In the genomic region with DNA sequence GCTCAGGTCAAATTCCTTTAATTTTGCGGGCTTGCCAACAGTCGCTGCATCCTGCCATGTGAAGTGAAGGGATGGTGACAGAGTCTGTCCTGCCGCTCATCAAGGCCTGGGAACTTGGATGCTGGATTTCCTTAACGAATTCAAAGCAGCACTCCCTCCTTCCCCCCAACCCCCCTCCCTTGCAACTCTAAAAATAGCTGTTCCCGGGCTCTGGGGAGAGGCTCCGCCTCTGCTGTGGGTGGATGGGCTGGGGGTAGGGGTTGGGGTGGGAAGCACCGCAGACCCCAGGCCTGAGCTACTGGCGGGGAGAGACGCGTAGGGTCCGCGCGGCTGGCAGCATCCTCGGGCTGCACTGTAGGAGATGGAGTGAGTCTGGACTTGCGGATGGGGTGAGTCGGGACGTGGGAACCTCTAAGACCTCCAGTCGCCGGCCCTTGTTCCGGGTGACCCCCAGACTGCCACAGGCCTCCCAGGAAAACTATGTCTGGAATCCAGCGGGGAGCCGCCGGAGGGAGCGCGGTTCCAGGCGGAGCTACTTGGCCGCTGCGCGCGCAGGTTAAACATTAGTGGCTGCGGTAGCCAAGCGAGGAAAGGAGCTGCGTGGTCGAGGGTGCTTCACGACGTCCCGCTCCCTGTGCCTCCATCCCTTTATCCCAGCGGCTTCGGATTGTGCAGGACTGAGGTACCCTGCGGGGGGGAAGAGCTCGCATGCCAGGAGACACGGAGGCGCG, we compare ENCODE assay signal across 8 mouse cellular contexts. TPM values are rescaled to one million over a fixed set of nuclear protein-coding genes. Genes with fewer than 3 reads are reported as not detected.
A peak's percentile ranks its signal among the peaks of the same experiment; 100 is the strongest.
DNase-seq lines count a peak whose midpoint lies in the region; ATAC-seq and TF ChIP-seq lines count a peak whose summit lies in the region.

Dzip1l (plus strand) TSS at position 216 of the 731 bp plus-strand sequence.

- H3K4me3 ChIP-seq in spleen, adult 2 months (ENCODE audit: extremely low read depth, insufficient read depth, insufficient read length) = peak within 1 kb of the TSS; percentile 32
- peak within 1 kb of the TSS; percentile 63 for H3K4me3 ChIP-seq in embryonic facial prominence, embryonic 15.5 days (replicated peaks)
- H3K4me3 ChIP-seq in kidney, embryonic 14.5 days (ENCODE audit: low read length) = peak within 1 kb of the TSS; percentile 49
- peak within 1 kb of the TSS; percentile 65 for H3K4me3 ChIP-seq in limb, embryonic 15.5 days

- no peak for DNase-seq in spleen, adult 2 months (ENCODE audit: low read depth in 1 of 2, low spot score in 2 of 2)
- DNase-seq in spleen, postnatal 36 days (ENCODE audit: low spot score in 2 of 2) = no peak
- peak; percentile 50 to 53 for DNase-seq in heart, adult 9 months (ENCODE audit: low spot score in 2 of 2)
- DNase-seq in neural tube, embryonic 10.5 days (ENCODE audit: extremely low spot score, low spot score) = peak; percentile 85
- DNase-seq in urinary bladder, adult 18-20 months (ENCODE audit: low spot score in 2 of 2) = peak; percentile 47 to 69

- no peaks in the 10 kb centered on the region for H3K36me3 ChIP-seq in spleen, adult 2 months (ENCODE audit: control insufficient read depth, insufficient read depth, low read length)
- H3K36me3 ChIP-seq in embryonic facial prominence, embryonic 15.5 days = peaks cover 13% of the 10 kb centered on the region; the same call in 1 of the 2 replicates
- peaks cover 7% of the 10 kb centered on the region for H3K36me3 ChIP-seq in kidney, embryonic 14.5 days (ENCODE audit: control insufficient read depth, insufficient read depth, low read length)
- peaks cover 6% of the 10 kb centered on the region; the same call in 1 of the 2 replicates for H3K36me3 ChIP-seq in limb, embryonic 15.5 days

- peak; percentile 82 for ATAC-seq in embryonic facial prominence, embryonic 15.5 days (ENCODE audit: insufficient number of reproducible peaks, low FRiP score, low TSS enrichment, low read depth)
- ATAC-seq in kidney, embryonic 14.5 days (ENCODE audit: low FRiP score, low TSS enrichment) = peak; percentile 93
- ATAC-seq in limb, embryonic 15.5 days (ENCODE audit: insufficient number of reproducible peaks, low FRiP score, low TSS enrichment, low read depth) = peak; percentile 86

- TF ChIP-seq CTCF in spleen, adult 2 months (IDR thresholded peaks at IDR 0.05; ENCODE audit: extremely low read depth, insufficient read depth, insufficient read length, insufficient replicate concordance) = no peak

- H3K4me2 ChIP-seq in embryonic facial prominence, embryonic 15.5 days (replicated peaks) = peak within 1 kb of the TSS; percentile 67
- H3K4me2 ChIP-seq in kidney, embryonic 14.5 days (replicated peaks; ENCODE audit: low read depth, low read length) = peak within 1 kb of the TSS; percentile 53
- peak within 1 kb of the TSS; percentile 67 for H3K4me2 ChIP-seq in limb, embryonic 15.5 days

- no peaks in the 10 kb centered on the region for H3K4me1 ChIP-seq in spleen, adult 2 months (ENCODE audit: control insufficient read depth, insufficient read depth, insufficient read length)
- H3K4me1 ChIP-seq in embryonic facial prominence, embryonic 15.5 days = peaks cover 33% of the 10 kb centered on the region
- H3K4me1 ChIP-seq in kidney, embryonic 14.5 days (ENCODE audit: control insufficient read depth, insufficient read depth, low read length) = peaks cover 13% of the 10 kb centered on the region; the same call in 1 of the 2 replicates
- H3K4me1 ChIP-seq in limb, embryonic 15.5 days = peaks cover 18% of the 10 kb centered on the region; the same call in 1 of the 2 replicates

- no peaks in the 10 kb centered on the region for H3K9me3 ChIP-seq in embryonic facial prominence, embryonic 15.5 days (replicated peaks)
- H3K9me3 ChIP-seq in kidney, embryonic 14.5 days (ENCODE audit: control insufficient read depth, low read length) = no peaks in the 10 kb centered on the region
- H3K9me3 ChIP-seq in limb, embryonic 15.5 days = no peaks in the 10 kb centered on the region

- H3K27ac ChIP-seq in spleen, adult 2 months (ENCODE audit: insufficient read depth, low read length) = peak within 1 kb of the TSS; percentile 45; the same call in 1 of the 2 replicates
- H3K27ac ChIP-seq in embryonic facial prominence, embryonic 15.5 days (replicated peaks) = peak within 1 kb of the TSS; percentile 96
- peak within 1 kb of the TSS; percentile 89 for H3K27ac ChIP-seq in kidney, embryonic 14.5 days (ENCODE audit: low read depth, low read length)
- peak within 1 kb of the TSS; percentile 94 for H3K27ac ChIP-seq in limb, embryonic 15.5 days

- H3K27me3 ChIP-seq in spleen, adult 2 months (ENCODE audit: control insufficient read depth, insufficient read depth, low read length) = no peaks in the 10 kb centered on the region
- H3K27me3 ChIP-seq in embryonic facial prominence, embryonic 15.5 days = no peaks in the 10 kb centered on the region
- no peaks in the 10 kb centered on the region for H3K27me3 ChIP-seq in kidney, embryonic 14.5 days (ENCODE audit: control insufficient read depth, insufficient read depth, low read length)
- no peaks in the 10 kb centered on the region for H3K27me3 ChIP-seq in limb, embryonic 15.5 days

- 8% methylated on average over 44 of the region's 44 CpGs for WGBS in spleen, adult 2 months
- WGBS in embryonic facial prominence, embryonic 15.5 days = under 1% methylated on average over 44 of the region's 44 CpGs
- under 1% methylated on average over 44 of the region's 44 CpGs for WGBS in kidney, embryonic 14.5 days
- WGBS in limb, embryonic 15.5 days = under 1% methylated on average over 44 of the region's 44 CpGs

- no peak for TF ChIP-seq POLR2A in spleen, adult 2 months (IDR thresholded peaks at IDR 0.05; ENCODE audit: low read depth, low read length)

- H3K9ac ChIP-seq in embryonic facial prominence, embryonic 15.5 days = peak within 1 kb of the TSS; percentile 62
- peak within 1 kb of the TSS; percentile 63 for H3K9ac ChIP-seq in kidney, embryonic 14.5 days (ENCODE audit: low read depth, low read length)
- peak within 1 kb of the TSS; percentile 61 for H3K9ac ChIP-seq in limb, embryonic 15.5 days

RNA-seq across cellular contexts. Expression of gene Dzip1l, which starts in this region (rescaled TPM):
- 1.7 and 2.1 TPM in 2 replicates for polyA plus RNA-seq in spleen, adult 2 months (2012; rRNA removed)
- 26.7 and 29.1 TPM in 2 replicates for polyA plus RNA-seq in embryonic facial prominence, embryonic 15.5 days (2015; fragmentation: Nextera tagmentation; extraction: Ambion mirVana)
- 10.7 and 23.0 TPM in 2 replicates for polyA plus RNA-seq in kidney, embryonic 14.5 days (2014; fragmentation: Nextera tagmentation; extraction: Ambion mirVana)
- 20.8 and 21.8 TPM in 2 replicates for polyA plus RNA-seq in limb, embryonic 15.5 days (2015; fragmentation: Nextera tagmentation; extraction: Ambion mirVana)

Comparison
In these comparisons a context has a peak if more than half of its experiments do, and no peak if none do; other contexts are left out.
1. DNase-seq: peak in heart, adult 9 months (2 of 2), neural tube, embryonic 10.5 days (single experiment) and urinary bladder, adult 18-20 months (2 of 2); none in spleen, adult 2 months (0 of 2) and spleen, postnatal 36 days (0 of 2).
2. H3K27ac ChIP-seq: peak in every context shown above with its lines; median percentile 96 in embryonic facial prominence, embryonic 15.5 days; 94 in limb, embryonic 15.5 days; 89 in kidney, embryonic 14.5 days; 45 in spleen, adult 2 months.
3. Peak in every context shown above with its lines, with median percentiles within 50 percentile points of each other: H3K4me3 ChIP-seq, ATAC-seq, H3K4me2 ChIP-seq and H3K9ac ChIP-seq.